Mouse (Mus musculus) kidney, postnatal 0 days (tissue): ENCODE data around the gene Olfr558. TPM values are rescaled to one million over a fixed set of nuclear protein-coding genes. Genes with fewer than 3 reads are reported as not detected.
A peak's percentile ranks its signal among the peaks of the same experiment; 100 is the strongest.

Experiments
- ATAC-seq: fragments of 200-750 bp; cut with Nextera tagmentation; replicated peaks from 2 replicates; pipeline ENCODE4 v1.8.0; 2017; ENCODE audit warnings: low read depth, moderate number of reproducible peaks, moderate TSS enrichment, moderate library complexity; ENCODE audit not compliant: low FRiP score
- DNase-seq: peaks from one replicate; pipeline ENCODE4 v3.0.0-alpha.2; 2016; ENCODE audit warnings: low spot score
- H3K27ac ChIP-seq: fragments of 300-500 bp; sonication (generic); 2 replicates; pipeline ENCODE4 v1.5.1; 2014; ENCODE audit warnings: mild to moderate bottlenecking
- H3K27me3 ChIP-seq: fragments of 300-500 bp; sonication (generic); 2 replicates; pipeline ENCODE4 v1.6.1; 2014; ENCODE audit warnings: low read length, mixed read lengths; ENCODE audit not compliant: insufficient read depth
- H3K36me3 ChIP-seq: fragments of 300-500 bp; sonication (generic); 2 replicates; pipeline ENCODE4 v1.6.1; 2014; ENCODE audit warnings: low read length, mixed read lengths; ENCODE audit not compliant: insufficient read depth
- H3K4me1 ChIP-seq: fragments of 300-500 bp; sonication (generic); replicated peaks from 2 replicates; pipeline ENCODE4 v1.6.1; 2014; ENCODE audit warnings: antibody characterized with exemption, low read length, mixed read lengths; ENCODE audit not compliant: insufficient read depth
- H3K4me2 ChIP-seq: fragments of 300-500 bp; sonication (generic); 2 replicates; pipeline ENCODE4 v1.6.1; 2014; ENCODE audit warnings: mild to moderate bottlenecking, low read length, moderate library complexity, mixed read lengths
- H3K4me3 ChIP-seq: fragments of 300-500 bp; sonication (generic); replicated peaks from 2 replicates; pipeline ENCODE4 v1.5.1; 2014; ENCODE audit warnings: low read depth, low read length
- H3K9ac ChIP-seq: fragments of 300-500 bp; sonication (generic); 2 replicates; pipeline ENCODE4 v1.6.1; 2014; ENCODE audit warnings: low read depth, low read length
- H3K9me3 ChIP-seq: fragments of 300-500 bp; sonication (generic); replicated peaks from 2 replicates; pipeline ENCODE4 v1.6.1; 2016; ENCODE audit warnings: low read length, inconsistent platforms, mixed read lengths
- CTCF ChIP-seq: IDR thresholded peaks from 2 replicates; pipeline ENCODE4 v1.5.1; 2016; ENCODE audit warnings: antibody characterized with exemption, low read depth, mild to moderate bottlenecking, moderate library complexity
- WGBS: fragments of 180-500 bp; shearing (Covaris S2); extraction: QIAGEN DNeasy Blood & Tissue Kit; methylation state at CpG from one replicate; pipeline ENCODE4 v1.1.7; 2014; 5-methylcytosine and 5-hydroxymethylcytosine counted together
- polyA plus RNA-seq: library from polyadenylated mRNA; unstranded; fragments of >200 nt; fragmentation: Nextera tagmentation; extraction: Ambion mirVana; gene quantifications from 2 replicates; pipeline ENCODE4 v1.2.1, GENCODE M21; 2015

Gene Olfr558
- polyA plus RNA-seq, 1 experiment from 2014 or later: 1.4 TPM

GRCm38 (mm10) chr7:102737705-102738104 is 35.7 kb downstream of the Olfr558 start:
- no peak for ATAC-seq
- Histone ChIP-seq H3K4me1 (no peaks in the 10 kb centered on the region), H3K4me2 (no peak overlapping the region), H3K9ac (no peak overlapping the region), H3K9me3 (no peaks in the 10 kb centered on the region), H3K27me3 (no peaks in the 10 kb centered on the region), H3K36me3 (no peaks in the 10 kb centered on the region), H3K27ac (no peak overlapping the region), H3K4me3 (no peak overlapping the region)
- WGBS: 27% methylated on average over 2 of the region's 2 CpGs
- no peak for TF ChIP-seq CTCF
- no peak for DNase-seq

GRCm38 (mm10) chr7:102752086-102752485 is 50.1 kb downstream of the Olfr558 start:
- Histone ChIP-seq H3K4me3 (no peak overlapping the region), H3K4me1 (no peaks in the 10 kb centered on the region), H3K27me3 (no peaks in the 10 kb centered on the region), H3K4me2 (no peak overlapping the region), H3K9me3 (no peaks in the 10 kb centered on the region), H3K36me3 (no peaks in the 10 kb centered on the region), H3K27ac (no peak overlapping the region), H3K9ac (no peak overlapping the region)
- ATAC-seq (no peak), DNase-seq (no peak)
- 6% methylated on average over 1 of the region's 1 CpGs for WGBS
- TF ChIP-seq CTCF: peak; percentile 44; the same call in 1 of the 2 replicates

DNA sequence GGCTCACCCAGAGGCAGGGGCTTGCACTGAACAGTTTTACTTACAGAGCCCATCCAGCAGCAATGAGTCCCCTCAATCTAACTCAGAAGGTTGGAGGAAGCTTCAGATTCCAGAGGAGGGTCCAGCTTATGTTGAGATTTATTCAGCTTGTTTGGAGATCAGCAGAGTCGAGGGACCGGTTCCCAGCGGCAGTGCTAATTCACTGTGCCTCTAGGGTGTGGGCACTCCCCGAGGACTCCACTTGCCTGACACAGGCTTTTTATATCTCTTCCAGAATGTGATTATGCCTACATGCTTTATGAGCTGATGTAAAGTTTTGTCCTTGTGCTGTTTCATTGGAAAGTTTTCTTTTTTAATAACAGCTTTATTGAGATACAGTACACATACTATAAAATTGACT is 57.3 kb downstream of the Olfr558 start, which contains the start of the genes Olfr560 and Olfr78:
Gene Olfr560, minus strand, starts transcription at position 101 of the 400 bp plus-strand sequence.
Gene Olfr78, minus strand, starts transcription at position 206 of the 400 bp plus-strand sequence.
- Histone ChIP-seq H3K4me1 (no peaks in the 10 kb centered on the region), H3K9me3 (no peaks in the 10 kb centered on the region), H3K9ac (no peak within 1 kb of the TSS), H3K4me3 (no peak within 1 kb of the TSS), H3K27me3 (no peaks in the 10 kb centered on the region), H3K4me2 (no peak within 1 kb of the TSS), H3K27ac (no peak within 1 kb of the TSS), H3K36me3 (no peaks in the 10 kb centered on the region)
- ATAC-seq: no peak
- WGBS: 83% methylated on average over 4 of the region's 4 CpGs
- DNase-seq: no peak
- no peak for TF ChIP-seq CTCF

Other genes starting within 250 kb of the Olfr558 start
- not detected in 2 replicates for gene Olfr543, start 220.5 kb upstream of the Olfr558 start, polyA plus RNA-seq
- 0.05 and 0.06 TPM in 2 replicates for gene Olfr544, start 213.9 kb upstream of the Olfr558 start, polyA plus RNA-seq
- not detected in 2 replicates for gene Olfr545, start 202.6 kb upstream of the Olfr558 start, polyA plus RNA-seq
- gene Olfr547, start 167.5 kb upstream of the Olfr558 start, polyA plus RNA-seq: not detected in 2 replicates
- gene Olfr548-ps1, start 161.3 kb upstream of the Olfr558 start, polyA plus RNA-seq: not detected in 2 replicates
- gene Olfr549, start 152.3 kb upstream of the Olfr558 start, polyA plus RNA-seq: not detected in 2 replicates
- 1.1 TPM in 2 replicates for gene Trim21, start 136.7 kb upstream of the Olfr558 start, polyA plus RNA-seq
- not detected in 2 replicates for gene Olfr550, start 130.8 kb upstream of the Olfr558 start, polyA plus RNA-seq
- gene Olfr551, start 110.3 kb upstream of the Olfr558 start, polyA plus RNA-seq: not detected in 2 replicates
- not detected in 2 replicates for gene Olfr552, start 104.4 kb upstream of the Olfr558 start, polyA plus RNA-seq
- gene Olfr553, start 84.0 kb upstream of the Olfr558 start, polyA plus RNA-seq: not detected in 2 replicates
- gene Olfr554, start 63.8 kb upstream of the Olfr558 start, polyA plus RNA-seq: not detected in 2 replicates
- not detected in 2 replicates for gene Olfr555, start 43.4 kb upstream of the Olfr558 start, polyA plus RNA-seq
- not detected in 2 replicates for gene Olfr556, start 37.3 kb upstream of the Olfr558 start, polyA plus RNA-seq
- 10.6 and 11.3 TPM in 2 replicates for gene Trim68, start 14.9 kb upstream of the Olfr558 start, polyA plus RNA-seq
- not detected in 2 replicates for gene Olfr557, start 6.3 kb upstream of the Olfr558 start, polyA plus RNA-seq
- not detected in 2 replicates for gene Olfr33, start 16.9 kb downstream of the Olfr558 start, polyA plus RNA-seq
- not detected in 2 replicates for gene Olfr559, start 25.3 kb downstream of the Olfr558 start, polyA plus RNA-seq
- not detected in 2 replicates for gene Olfr560, start 57.2 kb downstream of the Olfr558 start, polyA plus RNA-seq
- gene Olfr78, start 57.3 kb downstream of the Olfr558 start, polyA plus RNA-seq: 0.50 and 0.63 TPM in 2 replicates
- gene Olfr561, start 69.0 kb downstream of the Olfr558 start, polyA plus RNA-seq: 0.09 TPM in 1 of 2 replicates, not detected in the other
- not detected in 2 replicates for gene Olfr564, start 101.3 kb downstream of the Olfr558 start, polyA plus RNA-seq
- not detected in 2 replicates for gene Olfr566, start 156.6 kb downstream of the Olfr558 start, polyA plus RNA-seq
- not detected in 2 replicates for gene Olfr568, start 174.9 kb downstream of the Olfr558 start, polyA plus RNA-seq
- gene Olfr569, start 188.7 kb downstream of the Olfr558 start, polyA plus RNA-seq: not detected in 2 replicates
- not detected in 2 replicates for gene Olfr570, start 192.4 kb downstream of the Olfr558 start, polyA plus RNA-seq
- gene Olfr571, start 215.3 kb downstream of the Olfr558 start, polyA plus RNA-seq: not detected in 2 replicates
- not detected in 2 replicates for gene Olfr572, start 222.2 kb downstream of the Olfr558 start, polyA plus RNA-seq
- gene Olfr573-ps1, start 240.4 kb downstream of the Olfr558 start, polyA plus RNA-seq: not detected in 2 replicates
- gene Olfr574, start 246.3 kb downstream of the Olfr558 start, polyA plus RNA-seq: not detected in 2 replicates